Mouse (Mus musculus): ENCODE data around the gene Gm20441.

The Gm20441 gene

DNA sequence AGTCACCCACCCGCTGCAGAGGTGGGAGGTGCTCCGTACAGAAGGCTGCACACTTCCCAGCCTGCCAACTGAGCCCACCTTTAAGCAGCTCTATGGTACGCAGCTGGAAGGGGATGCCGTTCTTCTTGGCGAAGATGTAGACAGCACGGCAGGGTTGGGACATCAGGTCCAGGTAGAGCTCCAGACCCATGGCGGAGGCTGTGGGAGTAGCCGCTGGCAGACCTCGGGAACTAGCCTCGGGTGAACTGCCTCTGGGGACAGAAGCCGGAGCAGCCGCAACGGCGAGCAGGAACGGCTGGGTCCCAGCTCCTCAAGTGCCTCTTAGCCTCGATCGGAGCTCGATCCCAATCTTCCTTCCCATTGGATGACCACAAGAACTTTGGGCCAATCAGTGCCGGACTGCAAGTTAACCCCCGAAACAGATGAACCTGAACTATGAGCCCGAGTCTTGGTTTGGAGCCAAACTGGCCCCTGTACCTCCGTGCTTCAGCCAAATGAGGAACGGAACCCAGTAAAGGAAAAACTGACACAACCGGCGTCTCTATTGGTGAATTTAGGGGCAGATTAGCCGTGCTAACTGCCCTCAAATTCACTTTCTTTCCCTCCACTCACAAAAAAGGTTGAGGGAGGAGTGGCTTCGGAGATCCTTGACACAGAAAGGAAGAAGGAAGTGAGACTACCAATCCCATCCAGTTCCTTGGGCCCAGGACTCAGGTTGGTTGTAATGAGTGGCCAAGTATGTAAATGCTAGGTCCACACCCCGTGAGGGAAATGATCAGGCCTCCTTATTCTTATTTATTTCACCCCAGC is at the start of gene Gm20441, which contains the start of gene Gstt3:
TSS of gene Gm20441 (minus strand) at position 186 of the 810 bp plus-strand sequence.
TSS of gene Gstt3 (minus strand) at position 646 of the 810 bp plus-strand sequence.
- no peak for DNase-seq (ENCODE audit: low read depth in 2 of 2, low spot score in 2 of 2)

DNA sequence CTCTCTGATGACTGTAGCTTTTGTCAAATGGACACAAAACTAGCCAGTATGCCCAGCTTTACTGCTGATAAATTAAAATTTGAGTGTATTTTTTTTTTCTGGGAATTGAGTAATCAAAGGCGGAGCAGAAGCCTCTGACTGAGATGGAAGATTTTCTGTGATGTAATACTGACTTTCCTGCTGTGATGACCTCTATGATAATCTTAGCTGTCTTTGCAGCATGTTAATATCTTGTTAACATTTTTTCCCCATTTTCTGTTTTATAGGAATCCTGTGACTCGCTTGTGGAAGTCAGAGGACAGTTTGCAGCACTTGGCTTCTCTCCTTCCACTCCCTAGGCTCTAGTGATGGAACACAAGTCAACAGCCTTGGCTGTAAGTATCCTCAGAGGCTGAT is 49.5 kb upstream of the Gm20441 start:
- no peak for DNase-seq (ENCODE audit: low read depth in 2 of 2, low spot score in 2 of 2)

DNA sequence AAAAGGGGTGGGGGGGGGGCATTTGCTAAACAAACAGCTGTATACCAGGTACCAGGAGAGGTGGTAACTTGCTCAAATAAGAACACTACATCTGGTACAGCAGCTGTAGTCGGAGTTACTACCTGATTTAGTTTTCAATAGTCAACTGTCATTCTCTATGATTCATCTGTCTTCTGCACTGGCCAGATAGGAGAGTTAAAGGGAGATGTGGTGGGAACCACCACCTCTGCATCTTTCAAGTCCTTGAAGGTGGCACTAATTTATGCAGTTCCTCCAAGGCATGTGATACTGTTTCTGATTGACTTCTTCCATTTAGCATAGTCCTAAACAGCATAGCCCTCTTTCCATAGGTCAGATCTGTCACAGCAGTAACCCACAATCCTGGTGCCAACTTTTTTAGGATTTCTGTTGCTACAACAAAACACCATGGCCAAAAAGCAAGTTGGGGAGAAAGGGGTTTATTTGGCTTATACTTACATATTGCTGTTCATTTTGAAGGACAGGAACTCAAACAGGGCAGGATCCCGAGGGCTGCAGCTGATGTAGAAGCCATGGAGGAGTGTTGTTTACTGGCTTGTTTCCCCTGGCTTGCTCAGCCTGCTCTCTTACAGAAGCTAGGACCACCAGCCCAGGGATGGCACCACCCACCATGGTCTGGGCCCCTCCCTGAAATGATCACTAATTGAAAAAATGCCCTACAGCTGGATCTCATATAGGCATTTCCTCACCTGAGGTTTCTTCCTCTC is 48.9 kb upstream of the Gm20441 start:
- no peak for DNase-seq (ENCODE audit: low read depth in 2 of 2, low spot score in 2 of 2)

DNA sequence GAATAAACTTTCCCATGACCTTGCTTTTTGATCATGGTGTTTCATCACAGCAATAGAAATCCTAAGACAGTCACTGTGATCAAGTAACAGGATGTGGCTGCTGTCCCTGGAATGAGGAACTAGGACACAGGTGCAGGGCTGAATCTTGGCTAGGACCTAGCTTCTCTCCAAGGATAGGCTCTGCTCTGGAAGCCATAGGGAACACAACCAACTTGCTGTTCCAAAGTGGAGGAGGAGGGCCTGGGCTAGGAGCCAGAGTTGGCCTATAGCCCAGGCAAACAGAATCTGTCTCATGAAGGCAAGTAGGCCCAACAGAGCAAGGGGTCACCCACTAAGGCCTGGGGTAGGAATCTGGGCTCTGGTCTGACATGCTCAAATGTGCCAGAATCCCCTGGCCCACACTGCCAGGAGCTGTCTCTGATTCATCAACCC is 47.8 kb upstream of the Gm20441 start:
- DNase-seq (ENCODE audit: low read depth in 2 of 2, low spot score in 2 of 2): no peak

DNA sequence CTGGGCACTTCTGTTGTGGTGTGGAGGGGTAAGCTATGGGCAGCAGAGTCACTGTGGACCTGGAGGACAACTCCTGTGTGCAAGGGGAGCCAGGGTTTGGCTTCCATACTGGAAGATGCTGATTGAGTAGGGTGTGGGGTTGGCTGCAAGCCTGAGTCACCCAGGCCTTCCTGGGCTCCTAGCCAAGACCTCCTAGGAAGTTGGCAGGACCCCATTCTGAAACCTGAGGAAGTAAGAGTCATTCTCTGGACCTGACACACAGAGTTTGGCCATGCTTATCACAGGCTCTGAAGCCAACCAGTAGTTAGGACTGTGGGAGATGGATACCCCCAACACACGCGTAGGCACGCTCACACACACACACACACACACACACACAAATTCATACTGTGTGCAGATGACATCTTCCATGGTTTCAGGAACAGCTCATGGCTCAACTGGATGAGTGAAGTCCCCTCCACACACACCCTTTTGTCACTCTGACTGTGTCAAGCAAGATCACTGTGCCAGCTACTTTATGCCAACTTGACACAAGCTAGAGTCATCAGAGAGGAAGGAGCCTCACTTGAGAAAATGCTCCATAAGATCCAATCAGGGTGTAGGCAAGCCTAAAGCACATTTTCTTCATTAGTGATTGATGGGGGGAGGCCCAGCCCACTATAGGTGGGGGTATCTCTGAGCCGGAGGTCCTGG is 47.1 kb upstream of the Gm20441 start:
- no peak for DNase-seq (ENCODE audit: low read depth in 2 of 2, low spot score in 2 of 2)

DNA sequence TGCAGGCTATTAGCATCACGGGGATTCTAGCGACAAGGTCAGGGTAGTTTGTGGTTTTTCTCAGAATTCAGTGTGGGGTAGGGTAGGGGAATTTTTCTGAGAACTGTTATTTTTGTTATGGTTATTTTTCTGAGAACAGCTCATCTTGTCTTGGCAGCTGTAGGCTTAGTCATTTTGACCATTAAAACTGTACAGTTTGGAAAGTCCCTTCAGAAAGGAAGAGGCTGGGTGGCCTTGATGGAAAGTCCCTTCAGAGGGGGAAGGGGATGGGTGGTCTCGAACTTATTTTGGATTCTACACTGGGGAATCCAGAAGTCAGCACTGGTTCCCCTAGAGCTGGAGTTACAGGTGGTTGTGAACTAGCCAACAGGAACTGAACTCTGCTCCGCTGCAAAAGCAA is 43.8 kb upstream of the Gm20441 start:
- DNase-seq (ENCODE audit: low read depth in 2 of 2, low spot score in 2 of 2): no peak

DNA sequence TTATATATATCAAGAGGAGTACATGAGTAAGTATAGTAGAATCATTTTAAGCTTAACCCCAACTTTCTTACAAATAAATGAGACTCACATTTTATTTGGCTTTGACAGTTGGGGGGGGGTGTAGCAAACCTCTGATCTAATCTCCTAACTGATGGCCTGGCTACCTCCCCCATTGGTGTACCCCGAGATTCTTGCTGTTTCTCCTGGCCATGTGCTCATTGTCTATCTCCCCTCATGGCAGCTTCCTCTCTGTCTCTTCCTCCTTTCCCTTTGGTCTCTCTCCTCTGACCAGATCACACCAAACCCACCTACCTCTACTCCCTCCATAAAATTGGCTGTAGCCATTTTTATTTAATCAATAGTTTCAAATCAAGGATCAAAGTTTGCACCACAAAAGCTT is 43.0 kb upstream of the Gm20441 start:
- DNase-seq (ENCODE audit: low read depth in 2 of 2, low spot score in 2 of 2): no peak

DNA sequence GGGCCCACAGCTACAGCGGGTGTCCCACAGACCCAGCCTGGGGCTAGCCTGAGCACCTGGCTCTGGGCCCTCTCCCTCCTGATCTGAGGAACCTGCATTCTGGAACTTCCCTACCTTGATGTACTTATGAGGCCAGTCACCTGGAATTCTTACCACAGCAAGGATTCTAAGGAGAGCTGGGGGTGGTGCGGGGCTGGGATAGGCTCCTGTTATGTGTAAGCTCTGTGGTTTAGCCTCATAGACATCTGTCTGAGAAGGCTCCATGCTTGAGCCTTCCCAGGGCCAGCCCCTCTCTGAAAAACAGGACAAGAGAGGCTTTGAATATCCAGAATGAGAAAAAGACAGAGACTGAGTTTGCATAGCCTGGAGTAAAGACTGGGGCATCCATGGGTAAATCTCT is 41.7 kb upstream of the Gm20441 start, which contains the start of gene Gstt4:
TSS of gene Gstt4 (minus strand) at position 101 of the 400 bp plus-strand sequence.
- no peak for DNase-seq (ENCODE audit: low read depth in 2 of 2, low spot score in 2 of 2)

DNA sequence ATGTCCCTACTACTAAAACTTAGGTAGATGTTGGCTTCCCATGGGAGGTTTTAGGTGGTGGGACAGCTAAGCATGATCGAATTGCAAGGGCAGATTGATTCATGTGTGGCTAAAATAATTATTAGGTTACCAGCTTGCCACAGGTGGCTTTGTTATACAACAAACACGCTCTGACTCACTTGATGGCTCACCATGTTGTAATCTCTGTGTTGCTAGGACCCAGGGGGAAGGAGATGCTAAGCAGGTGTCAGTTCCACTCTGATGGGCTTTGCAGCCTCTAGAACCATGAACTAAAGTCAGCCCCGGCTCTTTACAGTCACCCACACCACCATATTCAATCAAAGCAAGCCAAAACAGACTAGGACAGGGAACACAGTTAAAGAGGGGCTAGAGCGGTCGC is 39.1 kb upstream of the Gm20441 start:
- no peak for DNase-seq (ENCODE audit: low read depth in 2 of 2, low spot score in 2 of 2)

DNA sequence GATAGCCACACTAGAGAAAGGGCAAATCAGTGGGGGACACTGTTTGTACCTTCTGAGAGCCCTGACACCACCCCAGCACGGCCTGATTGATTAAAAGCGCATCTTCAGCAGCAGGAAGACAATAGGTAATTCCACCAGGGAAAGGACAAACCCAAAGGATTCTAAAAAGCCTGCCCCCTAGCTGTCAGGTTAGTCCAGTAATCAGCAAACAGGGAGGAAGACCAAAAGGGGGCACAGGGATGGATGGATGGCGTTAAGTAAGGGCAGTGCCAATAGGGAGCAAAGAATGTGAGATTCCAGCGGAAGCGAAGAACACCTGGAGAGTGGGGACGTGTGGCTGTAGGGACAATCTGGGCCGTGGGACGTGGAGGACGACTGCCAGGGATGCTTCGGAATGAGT is 37.9 kb upstream of the Gm20441 start:
- no peak for DNase-seq (ENCODE audit: low read depth in 2 of 2, low spot score in 2 of 2)

DNA sequence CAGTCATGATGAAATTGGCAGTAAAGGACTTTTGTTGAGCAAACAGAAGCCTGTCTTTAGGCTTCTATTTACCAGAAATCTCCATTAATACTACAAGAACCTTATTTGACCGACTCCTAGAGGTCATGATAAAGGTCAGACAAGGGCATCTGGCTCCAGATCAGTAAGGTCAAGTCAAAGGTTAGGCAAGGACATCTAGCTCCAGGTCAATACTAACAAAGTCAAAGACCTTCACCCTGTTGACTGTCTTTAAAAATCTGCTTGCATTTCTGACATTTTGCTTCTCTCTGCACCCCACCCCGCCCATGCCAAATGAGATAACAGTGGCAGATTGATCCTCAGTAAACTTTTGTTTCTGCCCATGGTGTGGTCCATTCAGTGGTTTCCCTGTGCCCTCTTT is 23.5 kb upstream of the Gm20441 start:
- DNase-seq (ENCODE audit: low read depth in 2 of 2, low spot score in 2 of 2): no peak

DNA sequence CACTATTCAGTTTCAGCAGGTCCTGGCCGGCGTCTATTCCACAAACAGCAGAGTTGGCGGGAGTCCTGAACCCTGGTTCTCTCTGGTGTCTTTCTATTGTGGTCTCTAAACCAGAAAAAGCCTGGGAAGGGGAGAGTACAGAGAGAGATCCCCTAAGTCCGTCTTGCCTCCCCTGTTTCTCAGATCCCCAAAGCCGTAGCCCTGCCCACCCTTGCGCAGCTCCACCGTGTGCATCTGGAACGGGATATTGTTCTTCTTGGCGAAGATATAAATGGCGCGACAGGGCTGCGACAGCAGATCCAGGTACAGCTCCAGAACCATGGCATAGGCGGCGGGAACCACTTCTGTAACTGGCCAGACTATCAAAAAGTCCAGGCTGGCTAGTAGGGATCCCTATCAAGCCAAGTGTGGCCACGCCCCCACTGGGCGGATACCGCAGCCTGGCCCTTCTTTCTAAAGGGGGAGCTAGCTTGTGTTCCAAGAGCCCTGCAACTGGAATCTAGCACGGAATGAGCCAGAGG is 17.5 kb upstream of the Gm20441 start, which contains the start of gene Gstt1:
TSS of gene Gstt1 (minus strand) at position 409 of the 521 bp plus-strand sequence.
- no peak for DNase-seq (ENCODE audit: low read depth in 2 of 2, low spot score in 2 of 2)

DNA sequence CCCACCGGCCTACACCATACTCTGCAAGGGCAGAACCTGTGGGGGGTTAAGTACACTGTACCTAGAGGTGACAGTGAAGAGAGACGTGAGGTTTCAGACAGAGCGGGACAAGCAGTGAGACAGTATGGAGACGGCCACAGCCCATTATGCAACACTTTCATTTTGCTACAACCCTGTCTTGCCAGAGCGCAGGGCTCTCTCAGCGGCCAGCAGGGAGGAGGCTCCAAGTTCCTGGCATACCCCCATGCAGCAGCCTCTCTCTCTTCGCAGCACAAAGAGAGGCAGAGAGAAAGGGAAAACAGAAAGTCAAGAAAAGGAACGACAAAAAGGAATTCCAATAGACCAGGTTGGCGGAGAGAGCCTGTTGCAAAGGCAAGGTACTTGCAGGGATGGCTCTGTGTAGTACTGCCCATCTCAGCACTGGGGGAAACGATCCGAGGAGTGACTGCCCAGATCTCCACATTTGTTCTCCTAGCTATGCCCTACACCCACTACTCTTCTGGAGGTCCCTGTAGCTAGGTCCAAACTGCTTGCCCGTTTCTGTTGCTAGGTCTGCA is 16.9 kb upstream of the Gm20441 start:
- DNase-seq (ENCODE audit: low read depth in 2 of 2, low spot score in 2 of 2): no peak

DNA sequence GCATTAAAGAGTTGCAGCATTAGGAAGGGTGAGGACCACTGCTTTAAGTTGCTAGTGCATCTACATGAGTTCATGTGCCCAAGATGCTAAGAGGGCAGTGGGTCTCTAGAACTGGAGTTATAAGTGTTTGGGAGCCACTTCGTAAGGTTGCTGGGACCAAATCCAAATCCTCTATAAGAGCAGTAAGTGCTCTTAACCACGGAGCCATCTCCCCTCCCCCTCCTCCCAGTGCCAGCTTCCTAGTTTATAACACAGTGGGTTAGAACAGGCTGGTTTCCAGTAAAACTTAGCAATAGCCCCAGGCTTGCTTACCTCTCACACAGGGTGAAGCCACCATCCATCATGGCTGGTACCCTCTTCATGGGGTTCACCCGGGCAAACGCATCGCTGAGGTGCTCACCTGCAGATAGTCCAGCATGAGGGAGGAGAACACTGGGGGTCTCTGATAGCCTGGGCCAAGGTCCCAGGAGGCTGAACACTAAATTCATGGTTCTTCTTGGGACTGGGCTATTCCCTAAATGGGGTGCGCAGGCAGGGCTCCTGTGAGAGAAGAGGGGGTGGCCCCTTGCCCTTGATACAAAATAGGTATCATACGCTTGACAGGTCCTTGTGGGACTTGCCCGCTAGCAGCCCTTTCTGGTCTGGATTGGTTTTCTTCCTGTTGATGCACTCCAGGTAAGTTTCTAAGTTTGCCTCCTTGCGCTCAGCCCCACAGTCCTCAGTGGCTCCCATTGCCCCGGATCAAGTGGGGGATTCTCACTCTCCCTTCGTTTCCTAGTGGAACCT is 16.2 kb upstream of the Gm20441 start:
- no peak for DNase-seq (ENCODE audit: low read depth in 2 of 2, low spot score in 2 of 2)

DNA sequence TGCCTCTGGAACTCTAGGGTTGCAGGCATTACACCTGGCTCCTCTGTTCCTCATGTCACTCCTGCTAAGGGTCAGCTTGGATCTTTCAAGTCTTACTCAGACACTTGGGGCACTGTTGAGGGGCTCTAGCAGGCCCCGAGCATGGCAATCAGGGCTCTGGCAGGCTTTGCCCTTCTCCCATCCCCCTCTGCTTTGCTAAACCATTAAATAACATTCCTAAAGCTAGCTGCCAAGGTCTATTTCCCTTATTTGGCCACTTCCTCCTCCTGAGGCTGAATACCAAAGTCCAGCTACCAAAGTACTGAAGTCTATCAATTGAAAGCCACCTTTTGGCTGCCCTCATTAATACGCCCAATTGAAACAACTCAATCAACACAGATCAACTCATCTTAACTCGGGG is 14.1 kb upstream of the Gm20441 start:
- DNase-seq (ENCODE audit: low read depth in 2 of 2, low spot score in 2 of 2): no peak

DNA sequence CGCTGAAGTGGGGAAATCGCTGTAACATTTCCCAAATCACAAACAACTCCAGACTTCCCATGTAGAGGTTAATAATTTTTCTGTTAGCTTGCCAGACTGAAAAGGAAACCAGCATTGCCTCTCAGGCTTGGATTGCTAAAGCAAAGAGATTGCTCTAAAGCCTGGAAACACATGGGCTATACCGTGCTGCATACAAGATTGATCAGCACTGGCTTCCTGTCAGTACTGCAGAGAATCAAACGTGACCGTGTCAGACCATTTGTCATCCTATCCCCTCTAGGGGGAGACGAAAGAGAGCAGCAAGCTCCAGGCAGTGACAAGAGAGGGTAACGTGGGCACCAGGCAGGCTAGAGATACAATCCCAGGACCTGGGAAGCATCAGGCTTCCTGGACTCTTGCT is 10.0 kb upstream of the Gm20441 start:
- DNase-seq (ENCODE audit: low read depth in 2 of 2, low spot score in 2 of 2): peak in 1 of 2 experiments; percentile 30

DNA sequence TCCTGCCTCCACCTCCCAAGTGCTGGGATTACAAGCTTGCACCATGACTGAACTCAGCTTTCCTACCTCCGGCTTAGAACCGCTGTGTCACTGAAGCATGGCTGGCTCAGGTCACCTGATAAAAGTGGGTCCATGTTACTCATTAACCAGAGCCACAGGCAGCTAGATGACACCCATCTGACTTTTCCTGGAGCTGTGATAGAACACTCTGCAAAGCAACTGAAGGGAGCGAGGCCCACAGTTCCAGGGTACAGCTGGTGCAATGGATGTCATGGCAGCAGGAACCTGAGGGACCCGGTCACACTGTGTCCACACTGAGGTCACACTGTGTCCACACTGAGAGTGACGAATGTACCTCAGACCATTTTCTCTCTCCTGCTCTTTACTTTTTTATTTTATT is 9.1 kb upstream of the Gm20441 start:
- DNase-seq (ENCODE audit: low read depth in 2 of 2, low spot score in 2 of 2): no peak

DNA sequence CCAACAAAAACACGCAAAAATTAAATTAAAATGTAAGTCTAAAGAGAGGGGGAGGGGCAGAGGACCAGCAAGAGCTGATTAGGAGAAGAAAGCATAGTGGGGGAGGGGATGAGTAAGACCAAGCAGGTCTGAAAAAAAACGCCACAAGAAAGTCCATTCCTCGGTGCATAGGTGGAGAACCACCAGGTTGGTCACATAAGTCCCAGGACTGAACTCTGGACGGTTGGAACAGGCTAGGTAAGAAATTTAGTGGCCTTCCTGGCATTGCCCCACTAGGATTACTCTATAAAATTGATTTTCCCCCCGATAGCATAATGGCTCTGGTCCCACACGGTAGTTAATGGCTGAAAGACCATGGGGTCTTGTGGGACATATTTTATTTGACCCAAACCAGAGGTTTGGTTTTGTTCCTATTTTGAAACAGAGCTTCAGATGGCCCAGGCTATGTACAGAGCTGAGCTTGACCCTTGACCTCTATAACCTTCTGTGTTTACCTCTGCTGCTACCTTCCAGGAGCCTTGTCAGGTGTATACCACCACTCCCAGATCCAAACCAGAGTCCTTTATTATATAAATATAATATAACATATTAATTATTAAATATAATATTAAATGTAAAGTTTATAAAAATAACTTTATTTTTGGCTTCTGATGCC is 8.5 kb upstream of the Gm20441 start:
- no peak for DNase-seq (ENCODE audit: low read depth in 2 of 2, low spot score in 2 of 2)

DNA sequence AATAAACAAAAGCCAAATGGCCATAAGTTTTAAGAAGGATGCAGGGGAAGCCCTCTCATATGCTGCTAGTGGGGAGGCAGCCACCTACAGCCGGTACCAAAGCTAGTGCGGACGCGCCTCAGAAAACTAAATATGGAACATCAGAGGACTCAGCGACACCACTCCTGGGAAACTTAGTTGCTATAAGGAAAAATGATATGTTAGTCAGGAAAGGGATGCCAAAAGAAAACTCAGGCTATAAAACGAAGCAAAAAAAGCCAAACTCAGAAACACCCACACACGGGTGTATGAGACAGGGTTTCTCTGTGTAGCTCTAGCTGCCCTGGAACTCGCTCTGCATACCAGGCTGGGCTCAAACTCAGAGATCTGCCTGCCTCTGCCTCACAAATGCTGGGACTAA is 7.5 kb upstream of the Gm20441 start:
- DNase-seq (ENCODE audit: low read depth in 2 of 2, low spot score in 2 of 2): no peak

DNA sequence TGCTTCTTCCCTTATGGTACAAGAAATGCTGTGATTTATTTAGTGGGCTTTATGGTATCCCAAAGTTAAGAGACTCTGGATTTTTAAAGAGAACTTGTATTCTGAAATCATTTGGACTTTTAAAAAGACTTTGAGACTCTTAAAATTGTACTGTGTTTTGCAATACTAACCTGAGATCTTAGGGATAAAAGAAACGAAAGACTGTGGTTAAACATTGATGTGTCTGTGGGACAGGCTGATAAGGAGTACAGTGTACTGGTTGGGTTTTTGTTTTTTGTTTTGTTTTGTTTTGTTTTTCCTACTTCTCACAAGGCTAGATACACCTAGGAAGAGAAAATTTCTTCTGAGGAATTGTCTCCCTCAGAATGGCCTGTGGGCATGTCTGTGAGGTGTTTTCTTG is 4.7 kb upstream of the Gm20441 start:
- no peak for DNase-seq (ENCODE audit: low read depth in 2 of 2, low spot score in 2 of 2)

Measured in CD8-positive naive resting alpha-beta T cell, adult 2 months (primary cell).